Mouse (Mus musculus) heart, postnatal 14 days (tissue): ENCODE data around the gene Casr. TPM values are rescaled to one million over a fixed set of nuclear protein-coding genes. Genes with fewer than 3 reads are reported as not detected.

Experiments used
- DNase-seq, 2 experiments: peaks; one replicate each; pipeline ENCODE4 v3.0.0; 2021 to 2022
- intact Hi-C: fragments of 180-260 bp; cut with DNase I; formaldehyde crosslinking; loops from one replicate; pipeline ENCODE4 v1.15.1; 2025
- total RNA-seq, 2 experiments: library from RNA; stranded (reverse); gene quantifications; 2 replicates each; pipeline ENCODE4 v1.2.3; 2021

The Casr gene
- total RNA-seq, 2 experiments from 2014 or later = not detected

DNA sequence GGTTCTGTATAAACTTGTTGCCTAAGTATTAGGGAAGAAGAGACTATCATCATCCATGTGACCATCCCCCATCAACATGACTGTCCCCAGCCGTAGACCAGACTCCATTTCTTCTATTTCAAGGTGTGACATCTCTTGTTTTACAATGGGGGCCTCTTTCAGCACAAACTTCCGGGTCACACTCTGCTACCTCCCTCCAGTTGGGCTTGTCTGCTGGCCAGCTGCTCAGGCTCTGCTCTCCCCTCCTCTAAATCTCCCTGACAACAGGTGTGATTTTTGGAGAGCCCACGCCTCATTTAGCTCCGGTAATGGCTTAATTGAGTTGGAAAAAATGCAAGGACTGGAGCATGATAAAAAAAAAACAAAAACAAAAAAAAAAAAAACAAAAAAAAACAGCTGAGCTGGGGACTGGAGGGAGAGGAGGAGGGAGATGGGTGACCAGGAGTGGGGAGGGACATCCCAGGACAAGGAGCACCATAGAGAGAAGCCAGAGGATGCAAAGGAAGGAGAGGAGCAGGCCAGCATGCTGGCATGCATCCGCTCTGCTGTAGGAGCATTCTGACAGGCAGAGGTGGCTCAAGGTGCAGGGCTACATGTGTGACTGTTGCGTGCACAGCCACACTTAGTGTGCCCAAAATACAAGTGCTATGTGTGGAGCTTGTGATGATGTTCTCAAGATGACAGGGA is 35.2 kb downstream of the Casr start:
- intact Hi-C loops = no loop called here
- DNase-seq = no peak

DNA sequence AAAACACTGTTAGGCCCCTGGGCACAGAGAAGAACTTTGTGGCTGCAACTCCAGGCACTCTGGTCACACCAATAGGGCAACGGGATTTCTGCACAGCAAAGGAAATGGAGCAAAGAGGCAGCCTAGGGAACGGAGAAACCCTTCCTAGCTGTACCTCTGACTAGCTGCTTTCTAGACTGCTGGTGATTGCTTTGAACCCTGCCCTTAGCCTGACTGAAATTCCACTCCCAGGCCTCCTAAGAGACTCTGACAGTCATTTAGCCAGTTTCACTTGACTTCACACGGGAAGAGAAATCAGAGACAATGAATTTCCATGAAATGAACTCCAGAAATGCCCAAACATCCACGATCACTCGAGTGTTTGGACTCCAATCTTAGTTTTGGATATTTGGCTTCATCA is 38.8 kb downstream of the Casr start:
- intact Hi-C loops = no loop called here

DNA sequence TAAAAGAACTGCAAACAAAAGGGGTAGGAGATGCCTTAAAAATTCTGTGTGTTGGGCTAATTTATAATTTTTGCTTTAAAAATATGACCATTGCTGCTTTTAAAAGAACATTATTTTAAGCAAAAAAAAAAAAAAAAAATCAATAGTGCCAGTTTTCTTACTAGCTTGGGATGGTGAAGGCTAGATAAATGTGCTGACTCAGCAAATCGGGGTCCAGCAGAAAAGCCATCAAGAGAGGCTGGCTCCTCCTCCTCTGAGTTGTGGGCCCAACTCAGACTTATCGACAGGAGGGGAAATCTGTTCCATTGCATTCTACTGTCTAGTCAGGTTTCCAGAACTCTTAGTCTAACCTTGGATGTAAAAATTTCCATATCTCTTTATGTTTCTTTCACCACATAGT is 45.6 kb downstream of the Casr start:
- intact Hi-C loops = no loop called here
- no peak for DNase-seq

More for the DNA sequence above, 38.8 kb downstream of the Casr start:
- no peak for DNase-seq

DNA sequence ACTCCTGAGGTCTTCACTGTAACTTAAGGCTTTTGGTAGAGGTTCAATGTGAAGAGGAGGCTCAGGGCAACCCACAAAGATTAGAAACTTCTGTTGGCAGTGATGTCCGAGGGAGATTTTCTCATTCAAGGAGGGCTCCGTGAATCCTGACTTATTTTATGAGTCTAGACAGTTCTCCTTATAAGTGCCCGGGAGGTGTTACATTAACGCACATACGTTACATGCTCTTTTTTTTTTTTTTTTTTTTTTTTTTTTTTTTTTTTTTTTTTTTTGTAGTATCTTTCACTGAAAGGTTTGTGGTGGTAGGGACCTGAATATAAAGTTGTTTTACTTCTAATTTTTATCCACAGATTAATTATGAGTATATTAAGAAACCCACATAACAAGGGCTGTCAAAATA is 54.6 kb downstream of the Casr start:
- no peak for DNase-seq
- intact Hi-C loops = no loop called here

DNA sequence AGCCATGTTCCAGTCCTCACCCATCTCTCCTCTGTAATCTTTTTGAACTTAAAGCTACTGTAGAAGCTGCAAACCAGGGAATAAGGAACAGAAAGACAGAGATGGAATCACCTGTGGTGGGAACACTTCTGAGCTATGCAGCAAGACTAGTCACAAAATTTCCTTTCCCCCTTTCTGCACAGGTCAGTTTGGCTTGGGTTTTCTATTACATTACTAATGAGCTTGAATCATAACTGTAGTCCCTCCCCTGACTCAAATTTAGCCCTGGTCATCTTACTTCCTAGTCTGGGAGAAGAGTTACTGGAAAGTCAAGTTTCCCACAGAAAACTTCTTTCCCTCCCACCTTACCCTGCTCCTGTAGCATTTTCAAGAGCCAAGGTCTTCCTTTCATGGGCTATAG is 55.1 kb downstream of the Casr start:
- DNase-seq = no peak

DNA sequence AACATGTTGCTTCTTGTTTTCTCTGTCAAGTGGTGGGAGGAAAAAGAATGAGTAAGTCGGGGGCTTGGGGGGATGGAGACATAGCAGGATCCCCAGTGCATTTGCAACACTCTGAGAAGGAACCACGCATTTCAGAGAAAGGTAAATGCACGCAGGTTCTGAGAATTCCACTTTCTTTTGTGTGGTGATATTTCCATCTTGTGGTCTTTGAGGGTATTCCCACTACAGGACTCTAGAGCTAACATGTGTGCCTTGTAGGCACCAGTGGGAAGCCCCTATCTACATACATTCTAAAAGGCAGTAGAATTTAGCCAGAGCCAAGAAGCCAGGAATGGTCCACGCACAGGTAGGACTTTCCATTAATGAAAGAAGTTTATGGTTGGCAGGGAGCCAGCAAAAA is 56.0 kb downstream of the Casr start:
- no peak for DNase-seq
- intact Hi-C loops = no loop called here

More for the DNA sequence above, 55.1 kb downstream of the Casr start:
- intact Hi-C loops = no loop called here

DNA sequence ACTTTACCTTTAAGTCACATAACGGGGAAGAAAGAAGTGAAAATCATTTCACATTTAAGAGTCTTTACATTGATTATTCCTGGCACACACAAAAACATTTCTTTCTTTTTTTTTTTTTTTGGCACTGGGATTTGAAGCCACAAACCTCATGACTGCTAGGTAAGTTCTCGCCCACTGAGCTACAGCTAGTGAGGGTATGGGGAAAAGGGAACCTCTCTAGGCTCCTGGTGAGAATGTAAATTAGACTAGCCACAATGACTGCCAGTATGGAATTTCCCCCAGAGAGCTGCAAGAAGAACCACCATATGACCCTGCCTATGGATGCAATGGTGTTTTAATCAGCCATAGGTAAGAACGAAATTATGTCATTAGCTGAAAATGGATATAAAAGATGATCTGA is 56.8 kb downstream of the Casr start:
- intact Hi-C loops = no loop called here

DNA sequence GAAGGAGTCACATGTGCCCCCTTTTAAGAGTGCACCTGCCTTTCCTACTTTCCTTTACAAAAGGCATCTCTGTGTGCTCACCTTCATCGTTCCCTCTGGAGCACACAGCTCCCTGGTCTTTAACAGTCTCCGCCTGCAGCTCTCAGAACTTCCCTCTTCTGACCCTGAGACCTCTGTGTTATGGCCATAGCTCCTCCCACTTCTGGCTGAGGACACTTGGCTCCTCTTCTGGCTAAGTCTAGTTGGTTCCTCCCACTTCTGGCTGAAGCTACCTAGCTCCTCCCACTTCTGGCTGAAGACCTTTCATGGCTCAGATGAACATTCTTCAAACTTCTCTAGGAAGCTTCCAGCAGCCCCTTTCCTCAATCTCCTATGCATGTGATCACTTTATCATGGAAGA is 59.7 kb downstream of the Casr start:
- peak in 1 of 2 experiments; percentile 38 for DNase-seq

More for the DNA sequence above, 56.8 kb downstream of the Casr start:
- no peak for DNase-seq

DNA sequence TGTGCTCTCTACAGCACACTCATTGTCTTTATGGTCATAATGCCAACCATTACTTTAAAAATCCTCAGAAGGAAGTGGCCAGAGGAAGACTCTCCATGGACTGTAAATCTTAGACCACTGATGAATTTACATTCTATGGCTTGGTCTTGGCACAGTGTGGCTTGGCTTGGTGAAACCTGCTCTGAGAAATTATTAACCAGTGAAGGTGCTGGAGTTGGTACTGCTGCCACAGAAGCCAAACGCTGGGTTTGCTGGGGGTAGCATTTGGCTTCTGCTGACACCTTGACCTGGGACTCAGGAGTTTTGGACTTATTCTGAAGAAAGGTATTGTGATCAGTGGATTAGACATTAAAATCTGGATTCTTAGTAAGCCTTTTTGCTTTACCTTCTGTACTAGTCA is 69.5 kb downstream of the Casr start:
- intact Hi-C loops = no loop called here
- DNase-seq = no peak

More for the DNA sequence above, 59.7 kb downstream of the Casr start:
- intact Hi-C loops = no loop called here

DNA sequence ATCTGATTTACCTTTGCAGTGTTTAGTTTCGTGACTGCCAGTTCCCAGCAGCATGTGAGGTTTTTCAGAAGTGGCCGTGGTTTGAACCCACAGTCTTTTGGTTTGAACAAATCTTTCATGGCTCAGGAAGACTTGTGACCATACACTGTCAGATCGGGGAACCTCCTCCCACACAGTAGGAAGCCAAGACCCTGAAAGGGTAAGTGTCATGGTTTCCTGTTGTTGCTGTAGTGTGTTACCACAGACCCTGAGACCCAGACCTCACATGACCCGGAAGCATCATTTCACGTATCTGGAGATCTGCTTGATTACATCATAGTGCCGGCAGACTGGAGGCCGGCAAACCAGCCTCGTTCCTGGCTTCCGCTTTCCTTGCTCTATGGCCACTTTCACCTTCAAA is 85.1 kb downstream of the Casr start:
- intact Hi-C loops = no loop called here
- DNase-seq = peak in 1 of 2 experiments; percentile 5

DNA sequence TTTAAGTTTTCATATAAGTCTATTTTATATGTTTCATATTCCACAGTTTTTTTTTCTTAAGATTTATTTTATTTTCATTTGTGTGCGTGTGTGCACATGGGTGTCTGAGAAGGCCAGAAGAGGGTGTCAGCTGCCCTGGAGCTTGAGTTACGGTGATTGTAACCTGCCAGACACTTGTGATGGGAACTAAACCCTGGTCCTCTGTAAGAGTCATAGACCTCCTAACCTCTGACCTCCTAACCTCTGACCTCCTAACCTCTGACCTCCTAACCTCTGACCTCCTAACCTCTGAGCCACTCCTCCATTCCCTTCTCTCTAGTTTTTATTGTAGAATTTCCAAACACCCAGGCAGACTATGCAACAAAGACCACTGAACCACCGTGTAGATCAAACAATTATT is 86.4 kb downstream of the Casr start:
- intact Hi-C loops = no loop called here
- DNase-seq = no peak

DNA sequence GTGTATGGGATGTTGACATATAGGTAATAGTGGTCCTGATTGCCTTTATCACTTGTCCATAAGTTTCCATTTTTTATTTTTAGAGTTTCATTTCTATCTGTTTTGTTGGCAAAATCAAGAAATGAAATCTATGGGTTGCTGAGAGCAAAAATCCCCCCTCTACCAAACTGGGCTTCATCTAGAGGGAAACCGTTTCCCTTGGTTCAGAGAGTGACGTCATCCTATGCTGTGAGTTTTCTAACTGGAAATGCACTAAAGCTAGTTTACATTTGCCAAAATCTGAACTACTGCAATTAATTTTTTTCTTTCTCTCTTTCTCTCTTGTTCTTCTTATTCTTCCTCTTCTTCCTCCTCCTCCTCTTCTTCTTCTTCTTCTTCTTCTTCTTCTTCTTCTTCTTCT is 87.1 kb downstream of the Casr start:
- intact Hi-C loops = loop anchor here (5.0 kb wide), 1 partner anchor 237 kb away; no protein-coding TSS in a partner anchor
- DNase-seq = no peak

DNA sequence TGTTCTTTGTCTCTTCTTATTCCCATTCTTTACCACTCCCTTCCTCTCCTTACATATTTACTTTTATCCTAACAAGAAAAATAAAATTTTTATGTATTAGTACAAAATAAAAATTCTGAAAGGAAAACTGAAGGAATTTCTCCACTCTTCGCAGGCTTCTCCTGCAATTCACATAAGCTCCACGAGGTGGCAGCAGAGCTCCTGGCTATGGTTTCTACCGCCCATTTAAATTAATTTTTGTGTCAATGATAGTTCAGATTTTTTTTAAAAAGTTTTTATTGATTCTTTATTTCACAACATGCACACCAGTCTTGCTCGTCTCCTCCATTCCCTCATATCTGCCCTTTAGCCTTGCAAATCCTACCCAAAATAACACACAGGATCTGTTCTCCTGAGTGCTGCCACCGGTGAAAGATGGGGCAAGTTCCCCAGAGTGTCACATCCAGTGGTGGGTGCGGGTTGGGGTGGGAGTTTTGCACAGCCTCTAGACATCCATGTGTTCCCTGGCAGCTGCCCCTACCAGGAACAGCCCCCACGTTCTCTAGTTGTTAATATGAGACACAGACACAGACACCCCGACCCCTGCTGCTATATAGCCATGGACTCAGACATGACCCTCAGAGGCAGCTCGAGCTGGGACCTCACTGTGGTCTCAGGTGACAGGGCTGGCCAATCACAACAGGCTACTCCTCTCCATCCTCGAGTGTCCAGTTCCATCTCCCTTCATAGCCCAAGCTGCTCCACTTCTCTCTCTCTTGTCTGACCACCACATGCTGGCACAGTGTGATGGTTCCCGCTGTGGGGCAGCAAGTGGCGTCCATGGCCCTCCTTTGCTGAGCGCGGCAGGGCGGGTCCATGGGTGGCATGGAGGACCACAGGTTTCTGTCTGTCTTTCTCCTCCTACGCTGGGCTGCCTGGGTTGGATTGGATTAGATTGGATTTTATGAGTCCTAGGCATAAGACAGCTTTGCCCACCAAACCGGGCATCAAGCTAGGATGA is 88.4 kb downstream of the Casr start:
- intact Hi-C loops = loop anchor here (2.0 to 5.0 kb wide), 4 partner anchors 149 to 537 kb away; partner anchors contain the start of gene Polq
- DNase-seq = peak; percentile 49 to 67

DNA sequence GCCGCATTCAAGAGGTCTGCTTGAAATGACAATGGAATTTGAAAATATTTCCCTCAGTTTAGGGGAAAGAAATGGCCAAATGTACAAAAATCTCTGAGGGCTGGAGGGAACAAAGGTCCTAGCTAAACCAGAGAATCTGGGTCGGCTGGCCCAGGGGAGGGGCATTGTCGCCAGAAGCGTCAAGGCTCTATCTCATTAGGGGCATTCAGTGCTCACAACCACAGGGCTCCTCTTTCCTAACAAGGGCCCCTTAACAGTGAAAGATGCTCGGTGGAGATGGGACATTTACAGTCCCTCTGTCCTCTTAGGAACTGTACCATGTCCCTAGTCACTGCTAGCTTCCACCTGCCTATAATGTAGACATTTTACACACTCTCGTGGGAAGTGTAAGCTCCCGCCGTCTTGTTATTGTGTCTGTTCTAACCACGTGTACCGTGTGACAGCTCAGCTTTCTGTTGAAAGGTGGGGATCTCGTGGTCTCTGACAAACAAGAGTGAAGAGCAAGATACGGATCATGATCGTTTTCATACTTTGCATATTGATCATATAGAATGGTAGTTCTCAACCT is 90.8 kb downstream of the Casr start:
- no peak for DNase-seq
- intact Hi-C loops = loop anchor here (5.0 kb wide), 1 partner anchor 241 kb away; no protein-coding TSS in a partner anchor

DNA sequence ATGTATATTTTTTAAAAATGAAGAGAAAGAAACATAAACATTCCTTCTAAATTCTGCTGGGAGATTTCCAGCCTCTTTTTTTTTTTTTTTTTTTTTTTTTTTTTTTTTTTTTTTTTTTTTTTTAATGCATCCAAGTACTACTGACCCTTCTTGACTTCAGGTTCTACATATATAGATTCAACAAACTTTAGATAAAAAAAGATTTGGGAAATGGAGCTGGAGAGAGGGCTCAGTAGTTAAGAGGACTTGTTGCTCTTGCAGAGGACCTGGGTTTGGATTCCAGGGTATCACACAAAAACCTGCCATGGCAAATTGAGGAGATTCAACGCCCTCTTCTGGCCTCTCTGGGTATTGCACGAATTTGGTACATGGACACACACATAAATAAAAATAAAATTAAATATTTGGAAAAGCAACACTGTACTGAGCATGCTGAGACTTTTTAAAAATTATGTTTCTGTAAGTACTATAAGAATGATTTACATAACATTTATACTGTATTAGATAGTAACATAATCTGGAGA is 91.9 kb downstream of the Casr start:
- intact Hi-C loops = loop anchor here (5.0 kb wide), 1 partner anchor 242 kb away; no protein-coding TSS in a partner anchor
- peak in 1 of 2 experiments; percentile 30 for DNase-seq

DNA sequence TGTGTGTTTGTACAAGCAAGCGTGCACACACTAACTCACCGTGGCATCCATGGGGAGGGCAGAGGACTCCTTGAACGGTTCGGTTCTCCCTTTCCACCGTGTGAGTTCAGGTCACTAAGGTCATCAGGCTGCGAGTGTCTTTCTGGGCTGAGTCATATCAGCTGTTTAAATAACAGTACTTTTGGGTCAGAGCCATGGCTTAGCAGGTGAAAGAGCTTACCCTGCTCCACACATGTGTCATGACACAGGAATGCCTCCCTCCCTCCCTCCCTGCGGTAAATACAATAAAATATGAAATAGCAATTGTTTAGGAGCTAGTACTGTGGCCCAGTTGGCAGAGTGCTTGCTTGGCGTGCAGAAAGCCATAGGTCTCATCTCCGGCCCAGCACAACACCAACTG is 92.6 kb downstream of the Casr start:
- no peak for DNase-seq
- intact Hi-C loops = no loop called here

DNA sequence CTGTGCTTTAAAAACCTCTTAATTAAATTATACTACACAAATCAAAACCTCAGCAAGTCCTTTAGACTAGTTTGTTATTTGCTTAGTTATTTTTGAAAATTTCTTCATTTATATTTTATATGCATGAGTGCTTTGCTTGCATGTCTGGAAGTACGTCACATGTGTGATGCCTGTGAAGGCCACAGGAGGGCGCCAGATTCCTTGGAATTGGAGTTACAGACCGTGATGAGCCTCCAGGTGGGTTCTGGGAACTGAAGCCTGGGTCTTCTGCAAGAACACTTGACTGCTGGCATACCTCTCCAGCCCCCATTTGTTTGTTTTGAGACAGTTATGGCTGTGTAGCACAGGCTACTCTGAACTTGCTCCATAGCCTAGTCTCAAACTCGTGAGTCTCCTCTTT is 93.1 kb downstream of the Casr start:
- intact Hi-C loops = no loop called here
- DNase-seq = peak in 1 of 2 experiments; percentile 9

DNA sequence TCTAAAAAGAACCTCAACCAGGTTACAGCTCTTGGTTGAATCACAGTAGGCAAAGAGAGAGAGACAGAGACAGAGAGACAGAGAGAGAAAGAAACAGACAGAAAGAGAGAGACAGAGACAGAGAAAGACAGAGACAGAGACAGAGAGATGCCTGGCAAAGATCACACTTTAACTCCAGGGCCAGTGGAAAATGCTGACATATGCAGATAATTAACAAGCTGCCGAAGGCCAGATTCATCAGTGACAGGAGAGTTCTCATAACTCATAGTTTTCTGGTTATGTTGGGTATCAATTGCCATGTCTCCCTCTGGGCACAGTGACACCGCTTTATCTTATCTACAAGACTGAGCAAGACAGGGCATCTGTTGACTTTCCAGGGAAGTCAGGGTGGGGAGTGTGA is 94.0 kb downstream of the Casr start:
- intact Hi-C loops = no loop called here

DNA sequence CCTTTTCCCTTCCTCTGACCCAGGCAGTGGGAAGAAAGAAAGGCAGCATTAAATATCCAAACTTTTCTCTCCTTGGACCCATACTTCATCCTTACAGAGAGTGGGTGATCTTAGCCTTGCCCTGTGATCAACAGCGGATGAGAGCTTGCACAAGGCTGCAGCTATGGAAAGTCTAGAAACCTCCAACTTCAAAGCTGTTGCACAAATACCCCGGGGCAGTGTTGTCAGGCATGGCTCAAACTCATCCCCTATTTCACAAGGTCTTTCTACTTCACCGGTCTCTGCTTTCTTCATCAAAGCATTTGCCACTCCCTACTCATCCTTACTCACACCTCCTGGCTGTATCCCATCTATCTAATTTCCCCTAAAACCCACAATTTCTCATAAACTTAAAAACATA is 96.5 kb downstream of the Casr start:
- intact Hi-C loops = no loop called here
- no peak for DNase-seq

More for the DNA sequence above, 94.0 kb downstream of the Casr start:
- no peak for DNase-seq

DNA sequence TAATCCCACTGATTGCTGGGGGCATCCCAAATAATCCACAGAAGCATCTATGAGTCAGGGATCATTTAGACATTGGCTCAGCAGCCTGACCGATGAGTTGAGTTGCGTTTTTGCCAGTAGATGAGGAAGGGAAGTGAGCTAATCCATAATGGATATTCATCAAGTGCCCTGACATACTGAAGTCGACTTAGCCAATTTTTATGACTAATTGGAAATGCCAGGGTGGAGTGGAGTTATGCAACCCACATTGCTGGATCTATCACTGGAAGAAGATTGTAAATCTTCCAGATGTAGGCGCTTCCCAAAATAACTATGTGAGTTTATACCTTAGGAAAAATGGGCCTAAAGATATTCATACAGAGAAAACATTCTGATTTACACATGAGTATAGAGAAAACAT is 97.9 kb downstream of the Casr start:
- intact Hi-C loops = no loop called here
- DNase-seq = no peak

DNA sequence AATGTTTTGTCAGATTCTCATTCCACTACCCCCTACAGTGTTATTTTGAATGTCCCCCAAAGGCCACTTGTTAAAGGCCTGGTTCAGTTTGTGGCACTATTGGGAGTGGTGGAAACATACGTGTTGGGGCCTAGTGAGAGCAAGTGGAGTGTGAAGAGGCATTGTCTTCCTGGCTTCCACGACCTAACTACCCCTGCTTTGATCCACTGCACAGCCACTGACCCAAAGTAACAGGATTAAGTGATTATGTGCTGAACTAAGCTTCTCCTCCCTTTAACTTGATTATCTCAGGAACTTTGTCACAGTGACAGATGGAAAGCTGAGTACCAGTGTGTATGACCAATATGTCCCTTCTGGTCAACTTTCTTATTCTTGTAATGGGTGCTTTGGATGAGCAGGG is 101.5 kb downstream of the Casr start:
- intact Hi-C loops = no loop called here
- no peak for DNase-seq
